Mouse (Mus musculus) lung, embryonic 15.5 days (tissue): Measurements from ENCODE around the gene Tubb1. TPM values are rescaled to one million over a fixed set of nuclear protein-coding genes. Genes with fewer than 3 reads are reported as not detected.
A peak's percentile ranks its signal among the peaks of the same experiment; 100 is the strongest.

ENCODE experiments used
- ATAC-seq: fragments of 200-750 bp; cut with Nextera tagmentation; 2 replicates; pipeline ENCODE4 v1.8.0; 2017; ENCODE audit warnings: moderate number of reproducible peaks, borderline replicate concordance; ENCODE audit not compliant: low FRiP score, low TSS enrichment; ENCODE audit errors: extremely low read depth
- H3K27ac ChIP-seq: fragments of 300-500 bp; sonication (generic); 2 replicates; pipeline ENCODE4 v1.5.1; 2015; ENCODE audit warnings: moderate library complexity, mild to moderate bottlenecking, inconsistent platforms
- H3K27me3 ChIP-seq: fragments of 300-500 bp; sonication (generic); 2 replicates; pipeline ENCODE4 v1.6.1; 2015; ENCODE audit warnings: inconsistent platforms
- H3K36me3 ChIP-seq: fragments of 300-500 bp; sonication (generic); 2 replicates; pipeline ENCODE4 v1.6.1; 2015; ENCODE audit warnings: inconsistent platforms
- H3K4me1 ChIP-seq: fragments of 300-500 bp; sonication (generic); 2 replicates; pipeline ENCODE4 v1.6.1; 2015; ENCODE audit warnings: inconsistent platforms
- H3K4me2 ChIP-seq: fragments of 300-500 bp; sonication (generic); 2 replicates; pipeline ENCODE4 v1.6.1; 2015; ENCODE audit warnings: inconsistent platforms, mild to moderate bottlenecking, moderate library complexity
- H3K4me3 ChIP-seq: fragments of 300-500 bp; sonication (generic); 2 replicates; pipeline ENCODE4 v1.5.1; 2015; ENCODE audit warnings: mild to moderate bottlenecking, inconsistent platforms
- H3K9ac ChIP-seq: fragments of 300-500 bp; sonication (generic); 2 replicates; pipeline ENCODE4 v1.6.1; 2015; ENCODE audit warnings: inconsistent platforms
- H3K9me3 ChIP-seq: fragments of 300-500 bp; sonication (generic); 2 replicates; pipeline ENCODE4 v1.6.1; 2016; ENCODE audit warnings: inconsistent platforms
- WGBS: fragments of 180-500 bp; shearing (Covaris S2); methylation state at CpG from one replicate; pipeline ENCODE4 v1.1.7; 2015; 5-methylcytosine and 5-hydroxymethylcytosine counted together
- polyA plus RNA-seq: library from polyadenylated mRNA; unstranded; fragments of >200 nt; fragmentation: Nextera tagmentation; extraction: Ambion mirVana; gene quantifications from 2 replicates; pipeline ENCODE4 v1.2.1, GENCODE M21; 2015

Gene Tubb1
- polyA plus RNA-seq, 1 experiment from 2014 or later = 6.6 TPM

DNA sequence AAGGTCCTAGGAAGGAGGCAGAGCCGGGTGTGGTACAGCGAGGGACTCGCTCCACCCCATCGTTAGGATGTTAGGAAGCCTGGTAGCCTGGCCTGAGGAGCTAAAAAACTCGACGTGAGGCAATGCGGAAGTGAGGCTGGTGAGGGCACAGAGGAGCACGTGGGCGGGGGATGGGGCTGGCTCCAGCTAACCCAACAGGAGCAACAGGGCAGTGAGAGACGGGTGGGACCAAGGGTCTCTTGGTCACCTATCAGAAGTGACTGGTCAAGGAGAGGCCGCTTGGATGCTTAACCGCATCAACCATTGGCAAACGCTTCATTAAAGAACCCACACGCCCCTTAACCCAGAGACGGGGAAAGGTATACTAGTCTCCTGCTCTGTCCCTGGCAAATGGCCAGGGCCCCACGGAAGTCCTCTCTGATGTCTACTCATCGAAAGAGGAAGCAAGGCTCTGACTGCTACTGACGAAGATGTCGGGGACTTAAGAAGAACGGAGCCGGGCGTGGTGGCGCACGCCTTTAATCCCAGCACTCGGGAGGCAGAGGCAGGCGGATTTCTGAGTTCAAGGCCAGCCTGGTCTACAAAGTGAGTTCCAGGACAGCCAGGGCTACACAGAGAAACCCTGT is 14.3 kb upstream of the Tubb1 start:
- H3K27ac ChIP-seq = no peak overlapping the region
- no peaks in the 10 kb centered on the region for H3K9me3 ChIP-seq
- H3K4me1 ChIP-seq = peaks cover 22% of the 10 kb centered on the region
- no peak for ATAC-seq
- H3K36me3 ChIP-seq = peaks cover 16% of the 10 kb centered on the region; the same call in 1 of the 2 replicates
- WGBS = 85% methylated on average over 26 of the region's 26 CpGs
- H3K4me2 ChIP-seq = no peak overlapping the region
- H3K4me3 ChIP-seq = no peak overlapping the region
- H3K9ac ChIP-seq = no peak overlapping the region
- no peaks in the 10 kb centered on the region for H3K27me3 ChIP-seq

DNA sequence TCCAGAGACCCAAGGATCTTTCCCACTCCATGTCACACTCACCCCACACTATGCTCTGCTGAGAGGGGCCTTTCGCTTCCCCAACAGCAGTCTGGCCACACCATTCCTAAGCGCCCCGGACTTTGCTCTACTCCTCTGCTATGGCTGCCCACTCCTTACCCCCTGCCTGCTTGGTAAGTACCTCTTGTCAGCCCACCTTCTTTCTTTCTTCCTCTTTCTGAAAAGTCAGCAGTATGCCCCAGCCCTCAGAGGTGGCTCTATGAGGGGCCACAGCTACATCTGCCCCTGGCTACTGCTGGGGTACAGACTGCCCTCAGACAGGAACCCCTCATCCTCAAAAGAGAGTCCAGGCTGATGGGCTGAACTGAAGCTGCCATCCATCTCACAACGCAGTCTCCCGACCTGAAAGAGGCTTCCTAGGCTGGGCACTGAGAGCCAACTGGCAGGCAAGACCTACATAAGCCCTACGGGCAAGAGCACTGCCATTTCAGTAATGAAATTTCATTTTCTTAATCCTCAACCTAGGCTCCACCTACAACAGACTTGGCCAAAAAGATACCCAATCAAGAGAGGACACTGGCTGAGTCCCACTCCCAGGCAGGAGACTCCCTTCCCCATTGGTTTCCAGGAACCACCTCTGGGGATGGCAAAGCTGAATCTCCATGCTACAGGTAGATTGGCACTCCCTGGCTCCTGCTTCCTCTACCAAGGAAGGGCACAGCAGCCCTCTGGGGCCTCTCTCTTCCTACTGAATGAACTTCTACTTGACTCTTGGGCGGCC is 13.4 kb upstream of the Tubb1 start:
- H3K4me2 ChIP-seq = peak overlapping the region; percentile 80

DNA sequence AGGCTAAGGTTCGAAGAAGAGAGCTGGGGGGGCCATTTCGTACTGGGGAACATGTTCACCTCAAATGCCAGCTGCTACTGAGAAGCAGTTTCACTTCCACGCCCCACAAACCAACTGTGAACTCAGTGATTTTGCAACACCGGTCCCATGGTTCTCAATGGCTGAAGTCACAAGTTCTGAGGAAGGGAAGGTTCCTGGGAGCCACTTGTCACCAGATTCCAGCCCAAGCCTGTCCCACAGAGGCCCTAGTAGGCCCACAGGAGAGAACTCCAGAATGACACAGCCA is 12.9 kb upstream of the Tubb1 start:
- Histone ChIP-seq H3K27me3 (no peaks in the 10 kb centered on the region), H3K36me3 (peaks cover 9% of the 10 kb centered on the region; the same call in 1 of the 2 replicates), H3K9ac (no peak overlapping the region), H3K4me2 (peak overlapping the region; percentile 80), H3K27ac (0 out of 2 replicates have a peak overlapping the region, but pooled peaks have one; percentile 24), H3K4me1 (peaks cover 25% of the 10 kb centered on the region), H3K4me3 (peak overlapping the region; percentile 64), H3K9me3 (no peaks in the 10 kb centered on the region)
- 85% methylated on average over 4 of the region's 4 CpGs for WGBS
- no peak for ATAC-seq

More for the DNA sequence above, 13.4 kb upstream of the Tubb1 start:
- Histone ChIP-seq H3K27me3 (no peaks in the 10 kb centered on the region), H3K4me3 (peak overlapping the region; percentile 64; the same call in 1 of the 2 replicates), H3K27ac (no peak overlapping the region), H3K9me3 (no peaks in the 10 kb centered on the region), H3K4me1 (peaks cover 25% of the 10 kb centered on the region), H3K9ac (no peak overlapping the region), H3K36me3 (peaks cover 13% of the 10 kb centered on the region; the same call in 1 of the 2 replicates)
- no peak for ATAC-seq
- 93% methylated on average over 7 of the region's 7 CpGs for WGBS

DNA sequence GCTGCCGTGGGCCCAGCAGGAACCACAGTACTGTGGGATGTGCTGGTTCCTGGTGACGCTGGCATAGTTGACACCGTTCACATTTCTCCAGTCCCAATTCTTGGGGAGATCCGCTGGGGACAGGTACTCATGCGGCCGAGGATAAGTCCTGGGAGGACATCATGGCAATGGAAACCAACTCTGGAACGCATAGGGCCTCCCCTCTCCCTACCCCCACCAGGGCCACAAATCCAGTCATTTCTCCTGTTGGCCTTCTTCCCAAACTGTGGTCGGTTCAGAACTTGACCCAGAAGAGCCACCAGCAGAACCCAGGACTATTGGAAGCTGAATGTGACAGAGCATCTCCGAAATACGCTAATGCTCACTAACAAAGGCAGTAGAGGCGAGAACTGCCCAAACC is 12.3 kb upstream of the Tubb1 start:
- Histone ChIP-seq H3K27me3 (no peaks in the 10 kb centered on the region), H3K4me3 (peak overlapping the region; percentile 64), H3K36me3 (0 out of 2 replicates have a peak, but pooled peaks cover 6% of the 10 kb centered on the region), H3K4me1 (peaks cover 29% of the 10 kb centered on the region), H3K9me3 (no peaks in the 10 kb centered on the region), H3K4me2 (peak overlapping the region; percentile 80), H3K27ac (0 out of 2 replicates have a peak overlapping the region, but pooled peaks have one; percentile 24), H3K9ac (peak overlapping the region; percentile 53)
- no peak for ATAC-seq
- whole genome bisulfite sequencing = 62% methylated on average over 11 of the region's 11 CpGs

DNA sequence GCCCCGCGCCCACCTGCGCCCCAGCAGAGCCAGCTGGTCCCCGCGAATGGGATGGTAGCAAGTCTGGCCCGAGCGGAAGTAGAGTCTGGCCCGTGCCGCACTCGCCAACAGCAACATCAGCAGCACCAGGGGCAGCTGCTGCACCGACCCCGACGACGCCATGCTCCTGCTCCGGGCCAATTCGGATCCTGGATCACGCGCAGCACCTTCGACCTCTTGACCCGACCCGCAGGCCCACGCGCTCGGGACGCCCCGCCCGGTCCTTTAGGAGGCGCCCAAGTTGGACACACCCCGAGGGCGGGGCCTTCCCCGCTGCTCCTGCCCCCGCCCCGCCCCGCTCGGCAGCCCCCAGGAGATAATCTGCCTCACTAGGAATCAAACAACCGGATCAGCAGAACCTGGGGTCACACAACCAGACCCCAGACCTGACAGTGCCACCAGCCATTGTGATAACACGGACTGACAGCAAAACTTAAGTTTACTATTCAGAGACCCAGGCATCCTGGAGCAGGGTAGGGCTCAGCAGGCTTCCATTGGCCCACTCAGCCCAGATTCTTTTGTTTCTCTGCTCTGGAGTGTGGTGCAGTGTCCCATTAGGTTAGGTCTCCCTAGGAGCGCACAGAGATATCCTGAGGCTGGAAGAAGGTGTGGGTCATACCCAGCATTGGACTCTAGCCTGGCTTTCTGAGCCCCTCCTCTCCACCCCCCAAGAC is 11.6 kb upstream of the Tubb1 start, which contains the start of gene Ctsz:
Gene Ctsz, minus strand, starts transcription at position 303 of the 713 bp plus-strand sequence.
- peak within 1 kb of the TSS; percentile 64 for H3K4me3 ChIP-seq
- WGBS = under 1% methylated on average over 38 of the region's 38 CpGs
- peak within 1 kb of the TSS; percentile 24; the same call in 1 of the 2 replicates for H3K27ac ChIP-seq
- peaks cover 34% of the 10 kb centered on the region for H3K4me1 ChIP-seq
- H3K9me3 ChIP-seq = no peaks in the 10 kb centered on the region
- H3K9ac ChIP-seq = peak within 1 kb of the TSS; percentile 53
- H3K36me3 ChIP-seq = 0 out of 2 replicates have a peak, but pooled peaks cover 3% of the 10 kb centered on the region
- no peaks in the 10 kb centered on the region for H3K27me3 ChIP-seq
- ATAC-seq = peak; percentile 76
- peak within 1 kb of the TSS; percentile 80 for H3K4me2 ChIP-seq

DNA sequence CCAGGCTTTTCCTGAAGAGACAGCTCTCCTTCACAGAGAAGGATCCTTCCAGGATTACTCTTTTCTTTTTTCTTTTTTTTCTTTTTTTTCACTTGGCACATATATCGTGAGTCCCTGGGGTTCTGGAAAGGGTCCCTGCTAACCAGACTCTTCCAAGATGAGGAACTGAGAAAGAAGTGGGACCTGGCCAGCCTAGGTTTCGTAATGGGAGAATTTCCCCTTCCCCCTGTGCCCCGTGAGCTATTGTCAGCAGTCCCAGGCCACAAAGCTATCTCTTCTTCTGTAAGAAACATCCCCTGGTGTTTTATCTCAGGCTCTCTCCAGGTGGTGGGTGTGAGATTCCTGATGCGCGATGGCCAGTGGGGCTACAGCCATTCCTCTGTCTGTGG is 11.1 kb upstream of the Tubb1 start:
- peak overlapping the region; percentile 80 for H3K4me2 ChIP-seq
- H3K27ac ChIP-seq = 0 out of 2 replicates have a peak overlapping the region, but pooled peaks have one; percentile 6
- H3K9ac ChIP-seq = no peak overlapping the region
- no peak for ATAC-seq
- 0 out of 2 replicates have a peak, but pooled peaks cover 3% of the 10 kb centered on the region for H3K36me3 ChIP-seq
- peak overlapping the region; percentile 64 for H3K4me3 ChIP-seq
- 61% methylated on average over 5 of the region's 5 CpGs for WGBS
- no peaks in the 10 kb centered on the region for H3K9me3 ChIP-seq
- H3K27me3 ChIP-seq = no peaks in the 10 kb centered on the region
- peaks cover 34% of the 10 kb centered on the region for H3K4me1 ChIP-seq

DNA sequence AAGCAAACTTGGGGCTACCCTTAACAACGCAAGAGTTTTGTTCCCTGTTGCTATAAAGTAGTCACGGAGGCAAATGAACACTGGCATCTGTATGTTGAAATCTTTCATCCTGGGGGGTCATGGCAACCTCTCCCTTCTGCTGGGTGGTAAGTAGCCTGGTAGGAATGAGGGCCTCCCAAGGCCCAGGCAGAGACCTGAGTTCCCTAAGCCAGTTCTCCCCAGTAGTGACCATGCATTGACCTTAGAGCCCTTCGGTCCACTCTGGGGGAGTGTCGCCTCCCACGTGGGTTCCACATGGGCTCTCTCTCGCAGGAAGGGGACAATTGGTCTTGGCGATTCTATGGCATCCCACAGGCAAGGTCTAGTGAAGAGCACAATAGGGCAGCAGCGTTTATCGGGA is 10.5 kb upstream of the Tubb1 start:
- Histone ChIP-seq H3K27ac (no peak overlapping the region), H3K4me2 (no peak overlapping the region), H3K4me3 (no peak overlapping the region), H3K4me1 (peaks cover 34% of the 10 kb centered on the region), H3K9me3 (no peaks in the 10 kb centered on the region), H3K27me3 (no peaks in the 10 kb centered on the region), H3K9ac (no peak overlapping the region), H3K36me3 (0 out of 2 replicates have a peak, but pooled peaks cover 3% of the 10 kb centered on the region)
- ATAC-seq = no peak
- 83% methylated on average over 9 of the region's 9 CpGs for WGBS

DNA sequence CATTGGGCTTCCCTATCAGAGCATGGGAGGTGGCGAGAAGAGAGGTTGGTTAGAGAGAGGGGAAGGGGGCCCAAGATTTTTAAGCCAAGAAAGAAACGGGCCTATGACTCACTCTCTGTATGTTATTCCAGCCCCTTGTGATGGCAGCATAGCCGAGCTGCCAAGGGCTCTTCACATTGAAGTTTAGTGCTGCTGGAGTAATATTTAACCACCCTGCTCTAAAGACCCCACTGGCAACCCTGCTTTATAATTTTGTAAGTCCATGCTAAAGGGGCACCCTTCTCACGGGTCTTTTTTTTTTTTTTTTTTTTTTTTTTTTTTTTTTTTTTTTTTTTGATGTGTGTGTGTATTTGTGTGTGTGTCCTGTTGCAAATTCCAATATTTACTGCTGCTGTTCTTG is 8.6 kb upstream of the Tubb1 start:
- Histone ChIP-seq H3K36me3 (no peaks in the 10 kb centered on the region), H3K4me3 (no peak overlapping the region), H3K4me1 (peaks cover 38% of the 10 kb centered on the region), H3K27me3 (no peaks in the 10 kb centered on the region), H3K9ac (no peak overlapping the region), H3K9me3 (no peaks in the 10 kb centered on the region), H3K4me2 (no peak overlapping the region), H3K27ac (peak overlapping the region; percentile 82)
- 49% methylated on average over 4 of the region's 4 CpGs for WGBS
- peak; percentile 33; the same call in 1 of the 2 replicates for ATAC-seq

DNA sequence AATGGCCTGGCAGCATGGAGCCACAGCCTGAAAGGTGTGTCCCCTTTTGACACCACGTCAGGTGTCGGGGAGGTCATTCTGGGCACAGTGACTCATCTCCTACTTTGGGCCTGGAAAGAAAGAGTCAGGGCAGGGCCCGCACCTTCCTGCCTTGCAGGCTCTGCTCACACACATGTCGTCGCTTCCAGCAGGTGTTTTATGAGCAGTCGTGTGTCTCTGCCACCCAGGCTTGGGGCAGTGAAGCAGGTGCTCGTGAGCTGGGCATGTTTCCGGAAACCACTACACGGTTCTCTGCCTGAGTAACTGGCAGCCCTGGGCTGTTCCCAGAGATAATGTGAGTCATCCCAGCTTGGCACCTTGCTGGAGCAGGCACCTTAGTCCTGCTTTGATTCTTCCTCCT is 8.0 kb upstream of the Tubb1 start:
- H3K27me3 ChIP-seq = no peaks in the 10 kb centered on the region
- WGBS = 45% methylated on average over 9 of the region's 9 CpGs
- no peak for ATAC-seq
- H3K4me2 ChIP-seq = no peak overlapping the region
- H3K9ac ChIP-seq = no peak overlapping the region
- peak overlapping the region; percentile 82 for H3K27ac ChIP-seq
- H3K4me3 ChIP-seq = no peak overlapping the region
- no peaks in the 10 kb centered on the region for H3K9me3 ChIP-seq
- H3K36me3 ChIP-seq = no peaks in the 10 kb centered on the region
- H3K4me1 ChIP-seq = peaks cover 35% of the 10 kb centered on the region

DNA sequence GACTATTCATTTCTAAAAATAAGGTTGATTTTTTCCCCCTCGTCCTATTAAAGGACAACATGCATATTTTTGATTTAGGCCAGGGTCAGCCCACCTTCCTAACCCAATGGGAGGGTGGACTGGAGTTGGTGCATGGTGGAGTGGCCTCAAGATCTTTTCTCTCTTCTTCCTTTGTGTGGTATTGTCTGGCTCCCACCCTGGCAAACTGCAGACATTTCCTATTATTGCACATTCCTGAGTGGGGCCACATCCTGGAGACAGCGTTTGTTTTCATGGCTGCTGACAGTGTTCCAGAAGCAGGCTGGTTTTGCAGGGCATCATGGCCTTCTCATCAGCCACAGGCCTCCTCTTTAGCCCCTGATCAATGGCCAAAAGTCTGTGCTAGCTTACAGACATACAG is 7.4 kb upstream of the Tubb1 start:
- Histone ChIP-seq H3K36me3 (no peaks in the 10 kb centered on the region), H3K27me3 (no peaks in the 10 kb centered on the region), H3K4me3 (no peak overlapping the region), H3K9me3 (no peaks in the 10 kb centered on the region), H3K9ac (no peak overlapping the region), H3K4me2 (no peak overlapping the region), H3K27ac (peak overlapping the region; percentile 82), H3K4me1 (peaks cover 29% of the 10 kb centered on the region)
- WGBS = 20% methylated on average over 2 of the region's 2 CpGs
- ATAC-seq = no peak

DNA sequence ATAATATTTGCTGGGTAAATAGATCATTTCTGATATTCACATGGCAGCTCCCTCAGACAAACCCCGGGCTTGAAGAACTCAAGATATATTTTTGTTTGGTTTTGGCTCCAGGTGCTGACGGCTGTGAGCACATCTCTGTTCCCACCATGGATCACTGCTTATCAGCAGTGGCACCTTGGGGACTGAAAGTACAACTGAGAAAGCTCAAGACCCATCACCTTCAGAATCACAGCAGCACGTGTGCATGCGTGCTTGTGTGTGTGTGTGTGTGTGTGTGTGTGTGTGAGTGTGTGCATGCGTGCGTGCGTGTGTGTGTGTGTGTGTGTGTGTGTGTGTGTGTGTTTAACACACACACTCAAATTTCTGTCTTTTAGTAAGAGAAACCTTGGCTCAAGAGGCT is 6.1 kb upstream of the Tubb1 start:
- ATAC-seq = no peak
- H3K4me3 ChIP-seq = no peak overlapping the region
- H3K9ac ChIP-seq = no peak overlapping the region
- no peak overlapping the region for H3K4me2 ChIP-seq
- peaks cover 20% of the 10 kb centered on the region for H3K4me1 ChIP-seq
- H3K9me3 ChIP-seq = no peaks in the 10 kb centered on the region
- no peak overlapping the region for H3K27ac ChIP-seq
- 67% methylated on average over 7 of the region's 7 CpGs for WGBS
- H3K36me3 ChIP-seq = no peaks in the 10 kb centered on the region
- no peaks in the 10 kb centered on the region for H3K27me3 ChIP-seq
